Mouse (Mus musculus) midbrain, embryonic 14.5 days (tissue): Measurements from ENCODE around the gene Sema7a. TPM values are rescaled to one million over a fixed set of nuclear protein-coding genes. Genes with fewer than 3 reads are reported as not detected.

ENCODE experiments used
- ATAC-seq: fragments of 200-750 bp; cut with Nextera tagmentation; 2 replicates; pipeline ENCODE4 v1.8.0; 2017; ENCODE audit warnings: moderate number of reproducible peaks, moderate library complexity; ENCODE audit not compliant: low FRiP score, low TSS enrichment
- DNase-seq: peaks from one replicate; pipeline ENCODE4 v3.0.0-alpha.2; 2015
- H3K27ac ChIP-seq: fragments of 300-500 bp; sonication (generic); replicated peaks from 2 replicates; pipeline ENCODE4 v1.5.1; 2014; ENCODE audit warnings: mild to moderate bottlenecking, low read depth, low read length, moderate library complexity
- H3K27me3 ChIP-seq: fragments of 300-500 bp; sonication (generic); 2 replicates; pipeline ENCODE4 v1.6.1; 2014; ENCODE audit warnings: low read length, control low read depth, mixed read lengths; ENCODE audit not compliant: control insufficient read depth, insufficient read depth
- H3K36me3 ChIP-seq: fragments of 300-500 bp; sonication (generic); 2 replicates; pipeline ENCODE4 v1.6.1; 2014; ENCODE audit warnings: low read length, control low read depth; ENCODE audit not compliant: control insufficient read depth, insufficient read depth
- H3K4me1 ChIP-seq: fragments of 300-500 bp; sonication (generic); 2 replicates; pipeline ENCODE4 v1.6.1; 2014; ENCODE audit warnings: mild to moderate bottlenecking, antibody characterized with exemption, low read length, control low read depth; ENCODE audit not compliant: control insufficient read depth, insufficient read depth
- H3K4me2 ChIP-seq: fragments of 300-500 bp; sonication (generic); 2 replicates; pipeline ENCODE4 v1.6.1; 2014; ENCODE audit warnings: mild to moderate bottlenecking, low read length, moderate library complexity
- H3K4me3 ChIP-seq: fragments of 300-500 bp; sonication (generic); replicated peaks from 2 replicates; pipeline ENCODE4 v1.5.1; 2014; ENCODE audit warnings: low read depth, low read length
- H3K9ac ChIP-seq: fragments of 300-500 bp; sonication (generic); replicated peaks from 2 replicates; pipeline ENCODE4 v1.6.1; 2014; ENCODE audit warnings: mild to moderate bottlenecking, low read length, moderate library complexity
- H3K9me3 ChIP-seq: fragments of 300-500 bp; sonication (generic); 2 replicates; pipeline ENCODE4 v1.6.1; 2016; ENCODE audit warnings: low read length, control low read depth, mixed read lengths; ENCODE audit not compliant: control insufficient read depth
- WGBS: fragments of 180-500 bp; shearing (Covaris S2); extraction: QIAGEN DNeasy Blood & Tissue Kit; methylation state at CpG from one replicate; pipeline ENCODE4 v1.1.7; 2014; 5-methylcytosine and 5-hydroxymethylcytosine counted together
- polyA plus RNA-seq: library from polyadenylated mRNA; unstranded; fragments of >200 nt; fragmentation: Nextera tagmentation; extraction: Ambion mirVana; gene quantifications from 2 replicates; pipeline ENCODE4 v1.2.1, GENCODE M21; 2014

Gene Sema7a
- polyA plus RNA-seq, 1 experiment from 2014 or later = 3.7 TPM

DNA sequence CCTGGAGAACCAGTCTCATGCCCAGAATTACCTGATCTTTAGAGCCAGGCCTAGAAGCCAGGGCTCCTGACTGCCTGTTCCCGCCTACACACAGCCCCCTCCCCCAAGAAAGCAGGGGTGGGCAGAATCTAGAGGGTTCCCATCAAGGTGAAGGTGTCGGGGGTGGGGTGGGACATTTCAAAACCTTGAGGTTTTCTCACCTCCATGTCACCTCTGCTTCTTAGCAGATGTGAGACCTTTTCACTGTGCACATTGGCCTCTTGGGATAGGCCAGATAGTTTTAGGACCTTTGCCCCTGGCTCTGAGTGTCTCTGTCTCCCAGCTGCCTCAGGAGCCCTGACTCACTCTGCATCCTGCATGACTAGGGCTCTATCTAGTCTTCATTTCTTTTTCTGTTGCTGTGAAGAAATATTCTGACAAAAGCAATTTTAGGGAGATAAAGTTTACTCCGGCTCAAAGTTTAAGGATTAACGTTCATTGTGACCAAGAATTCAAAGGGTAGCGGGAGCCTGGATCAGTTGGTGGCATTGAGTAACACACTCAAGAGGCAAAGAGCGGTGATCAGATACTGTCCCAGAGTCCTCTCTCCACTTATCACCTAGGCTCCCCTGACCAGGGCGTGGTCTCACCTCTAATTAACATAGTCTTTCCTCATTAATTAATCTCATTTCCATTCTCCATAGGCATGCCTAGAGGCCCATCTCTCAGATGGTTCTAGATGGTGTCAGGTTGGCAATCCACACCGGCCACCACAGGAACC lies 29.1 kb downstream of the Sema7a start:
- no peak for DNase-seq
- Histone ChIP-seq H3K4me2 (no peak overlapping the region), H3K9me3 (no peaks in the 10 kb centered on the region), H3K36me3 (no peaks in the 10 kb centered on the region), H3K27ac (no peak overlapping the region), H3K4me1 (0 out of 2 replicates have a peak, but pooled peaks cover 3% of the 10 kb centered on the region), H3K27me3 (no peaks in the 10 kb centered on the region), H3K9ac (no peak overlapping the region), H3K4me3 (no peak overlapping the region)
- no peak for ATAC-seq
- 91% methylated on average over 8 of the region's 8 CpGs for WGBS

DNA sequence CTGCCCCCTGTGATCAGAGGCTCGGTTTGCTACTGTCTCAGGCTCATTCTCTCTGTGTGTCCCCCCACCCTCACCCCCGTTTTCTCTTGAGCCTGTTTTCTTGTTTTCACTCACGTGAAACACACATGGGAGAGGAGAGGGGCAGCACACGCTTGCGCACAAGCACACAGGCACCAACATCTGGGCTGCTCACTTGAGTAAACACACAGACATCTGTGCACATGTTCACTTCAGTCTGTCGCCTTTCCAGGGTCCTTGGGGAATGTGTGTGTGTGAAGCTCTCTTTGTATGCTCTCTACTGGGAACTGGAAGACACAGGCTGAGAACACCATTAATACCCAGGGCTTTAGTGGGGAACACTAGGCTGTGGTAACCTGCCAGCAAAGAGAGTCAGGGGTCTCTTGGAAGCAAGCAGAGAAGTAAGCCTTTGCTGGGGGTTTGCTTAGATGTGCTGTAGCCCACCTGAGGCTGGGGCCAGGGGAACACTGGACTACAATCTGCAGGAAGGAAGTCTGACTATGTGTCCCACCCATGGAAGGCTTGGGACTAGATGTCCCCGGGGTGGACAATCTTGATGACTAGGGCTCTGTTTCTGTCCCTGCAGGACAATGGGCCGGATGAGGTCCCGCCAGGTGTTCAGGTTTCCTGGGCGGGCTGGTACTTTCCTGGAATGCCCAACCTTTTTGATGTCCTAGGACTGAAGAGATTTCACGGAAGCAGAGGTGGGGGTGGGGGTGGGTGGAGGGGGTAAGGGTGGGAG lies 30.0 kb downstream of the Sema7a start:
- H3K36me3 ChIP-seq = no peaks in the 10 kb centered on the region
- H3K9me3 ChIP-seq = no peaks in the 10 kb centered on the region
- H3K4me3 ChIP-seq = no peak overlapping the region
- DNase-seq (no peak), ATAC-seq (no peak)
- no peak overlapping the region for H3K4me2 ChIP-seq
- no peaks in the 10 kb centered on the region for H3K4me1 ChIP-seq
- H3K9ac ChIP-seq = no peak overlapping the region
- WGBS = 76% methylated on average over 11 of the region's 11 CpGs
- no peaks in the 10 kb centered on the region for H3K27me3 ChIP-seq
- no peak overlapping the region for H3K27ac ChIP-seq

DNA sequence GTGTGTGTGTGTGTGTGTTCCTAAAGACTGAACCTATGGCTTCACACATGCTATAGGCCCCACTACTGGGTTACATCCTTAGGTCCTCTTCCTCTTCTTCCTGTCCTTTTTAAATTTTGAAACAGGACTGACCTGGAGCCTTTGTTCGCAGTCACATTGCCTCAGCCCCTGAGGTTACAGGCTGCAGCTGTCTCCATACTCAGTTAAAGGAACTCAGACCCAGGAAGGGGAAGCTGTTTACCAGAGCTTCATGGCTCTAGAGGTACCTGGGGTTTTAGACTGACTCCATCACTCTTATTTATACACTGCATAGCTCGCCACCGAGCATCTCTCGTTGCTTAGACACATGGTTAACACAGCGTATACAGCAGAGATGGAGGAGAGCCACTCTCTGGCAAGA lies 31.5 kb downstream of the Sema7a start:
- no peaks in the 10 kb centered on the region for H3K4me1 ChIP-seq
- WGBS = 94% methylated on average over 5 of the region's 5 CpGs
- DNase-seq = no peak

DNA sequence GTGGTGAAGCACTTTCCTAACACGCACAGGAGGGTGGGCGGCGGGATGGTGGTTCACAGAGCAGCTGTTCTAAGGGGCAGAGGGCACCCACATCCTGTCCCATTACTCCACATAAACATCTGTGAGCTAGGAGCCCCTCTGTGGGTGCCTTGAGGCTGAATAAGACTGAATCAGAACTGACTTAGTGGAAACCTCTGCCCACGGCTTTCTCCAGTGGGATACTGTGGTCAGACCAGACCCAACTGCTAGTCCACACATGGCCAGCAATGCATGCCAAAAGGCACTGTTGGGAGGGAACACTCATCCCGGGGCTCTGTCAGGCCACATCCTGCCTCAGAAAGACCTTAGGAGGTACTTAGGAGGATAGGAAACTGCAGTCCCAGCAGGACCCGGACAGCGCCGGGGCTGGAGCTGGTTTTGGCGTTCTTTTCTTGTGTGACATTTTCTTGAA lies 32.3 kb downstream of the Sema7a start:
- H3K9me3 ChIP-seq = no peaks in the 10 kb centered on the region
- H3K27ac ChIP-seq = no peak overlapping the region
- WGBS = 64% methylated on average over 9 of the region's 9 CpGs
- H3K9ac ChIP-seq = no peak overlapping the region
- no peaks in the 10 kb centered on the region for H3K36me3 ChIP-seq
- no peak overlapping the region for H3K4me2 ChIP-seq
- no peak for DNase-seq
- no peaks in the 10 kb centered on the region for H3K27me3 ChIP-seq
- no peak for ATAC-seq
- H3K4me1 ChIP-seq = no peaks in the 10 kb centered on the region
- H3K4me3 ChIP-seq = no peak overlapping the region

More for the DNA sequence above, 31.5 kb downstream of the Sema7a start:
- H3K36me3 ChIP-seq = no peaks in the 10 kb centered on the region
- H3K27me3 ChIP-seq = no peaks in the 10 kb centered on the region
- H3K4me3 ChIP-seq = no peak overlapping the region
- H3K4me2 ChIP-seq = no peak overlapping the region
- ATAC-seq = no peak
- H3K27ac ChIP-seq = no peak overlapping the region
- H3K9me3 ChIP-seq = no peaks in the 10 kb centered on the region
- H3K9ac ChIP-seq = no peak overlapping the region

GRCm38 (mm10) chr9:57972776-57973439 lies 33.0 kb downstream of the Sema7a start:
- DNase-seq (no peak), ATAC-seq (no peak)
- WGBS = 74% methylated on average over 9 of the region's 9 CpGs
- H3K9me3 ChIP-seq = 0 out of 2 replicates have a peak, but pooled peaks cover 3% of the 10 kb centered on the region
- no peak overlapping the region for H3K4me3 ChIP-seq
- H3K4me2 ChIP-seq = no peak overlapping the region
- no peaks in the 10 kb centered on the region for H3K36me3 ChIP-seq
- no peak overlapping the region for H3K9ac ChIP-seq
- no peaks in the 10 kb centered on the region for H3K4me1 ChIP-seq
- no peaks in the 10 kb centered on the region for H3K27me3 ChIP-seq
- H3K27ac ChIP-seq = no peak overlapping the region

- no peak for DNase-seq
- no peak for ATAC-seq
- H3K4me1 ChIP-seq = no peaks in the 10 kb centered on the region
Observed at GRCm38 (mm10) chr9:57973440-57974066, 33.6 kb downstream of the Sema7a start.

DNA sequence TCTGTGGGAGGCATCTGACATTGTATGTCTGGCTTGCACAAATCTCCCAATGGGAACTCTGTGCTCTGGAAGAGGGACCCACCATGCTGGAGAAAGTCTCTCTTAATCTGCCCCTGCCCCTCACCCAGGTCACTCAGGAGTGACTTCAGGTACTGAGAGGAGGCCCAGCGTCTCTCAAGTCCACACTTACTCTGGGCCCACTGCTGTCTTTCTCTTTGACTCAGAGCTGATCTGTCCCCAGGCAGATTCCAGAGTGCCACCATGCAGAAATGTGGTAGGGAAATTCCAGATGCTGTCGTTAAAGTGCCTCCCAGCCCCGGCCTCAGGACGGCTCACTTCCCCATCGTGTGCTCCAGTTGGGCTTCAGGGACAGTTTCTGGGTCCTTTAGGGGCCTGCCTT lies 34.3 kb downstream of the Sema7a start:
- 0 out of 2 replicates have a peak, but pooled peaks cover 3% of the 10 kb centered on the region for H3K9me3 ChIP-seq
- no peaks in the 10 kb centered on the region for H3K36me3 ChIP-seq
- no peak overlapping the region for H3K27ac ChIP-seq
- no peaks in the 10 kb centered on the region for H3K27me3 ChIP-seq
- H3K4me1 ChIP-seq = no peaks in the 10 kb centered on the region
- WGBS = 87% methylated on average over 5 of the region's 5 CpGs
- H3K4me3 ChIP-seq = no peak overlapping the region
- no peak for ATAC-seq
- H3K9ac ChIP-seq = no peak overlapping the region
- DNase-seq = no peak
- H3K4me2 ChIP-seq = no peak overlapping the region

More at GRCm38 (mm10) chr9:57973440-57974066, 33.6 kb downstream of the Sema7a start:
- Histone ChIP-seq H3K4me3 (no peak overlapping the region), H3K27ac (no peak overlapping the region), H3K27me3 (no peaks in the 10 kb centered on the region), H3K36me3 (no peaks in the 10 kb centered on the region), H3K9ac (no peak overlapping the region), H3K4me2 (no peak overlapping the region), H3K9me3 (0 out of 2 replicates have a peak, but pooled peaks cover 3% of the 10 kb centered on the region)
- WGBS = 82% methylated on average over 6 of the region's 6 CpGs

GRCm38 (mm10) chr9:57975200-57975821 lies 35.4 kb downstream of the Sema7a start:
- Histone ChIP-seq H3K27me3 (no peaks in the 10 kb centered on the region), H3K27ac (no peak overlapping the region), H3K4me3 (no peak overlapping the region), H3K9ac (no peak overlapping the region), H3K36me3 (no peaks in the 10 kb centered on the region), H3K4me2 (no peak overlapping the region), H3K4me1 (no peaks in the 10 kb centered on the region), H3K9me3 (0 out of 2 replicates have a peak, but pooled peaks cover 3% of the 10 kb centered on the region)
- DNase-seq = no peak
- no peak for ATAC-seq
- 86% methylated on average over 5 of the region's 5 CpGs for WGBS
